Mouse (Mus musculus) liver, adult 10 weeks (tissue): ENCODE measurements around the gene Dhx32. TPM values are rescaled to one million over a fixed set of nuclear protein-coding genes. Genes with fewer than 3 reads are reported as not detected.

Experiments used
- polyA plus RNA-seq: library from polyadenylated mRNA; stranded (reverse); fragments of 350-450 nt; fragmentation: Illumina TruSeq; extraction: RNeasy Lipid Tissue Mini Kit (QIAGEN cat#74804); gene quantifications from one replicate; pipeline ENCODE4 v1.2.3, GENCODE M21; 2014; ENCODE audit warnings: low read depth, low replicate concordance

The Dhx32 gene
- 8.8 TPM for polyA plus RNA-seq

GRCm38 (mm10) chr7:133782717-133783435 is at the start of gene Dhx32:
Gene Dhx32 (minus strand): TSS chr7:133782726.

GRCm38 (mm10) chr7:133776626-133776996 is 5.9 kb downstream of the Dhx32 start, which contains the start of gene Fank1:
Gene Fank1 (plus strand): TSS chr7:133776861.

GRCm38 (mm10) chr7:133679961-133680360 is 102.6 kb downstream of the Dhx32 start, which contains the start of gene Mmp21:
Gene Mmp21 (minus strand): TSS chr7:133680061.

Other genes starting within 250 kb of the Dhx32 start
- not detected for gene Tex36, start 180.6 kb downstream of the Dhx32 start, polyA plus RNA-seq
- gene Edrf1, start 145.2 kb downstream of the Dhx32 start, polyA plus RNA-seq: 14.2 TPM
- gene Mmp21, start 102.7 kb downstream of the Dhx32 start, polyA plus RNA-seq: not detected
- gene Bccip, start 73.4 kb downstream of the Dhx32 start, polyA plus RNA-seq: 92.6 TPM
- gene Uros, start 72.7 kb downstream of the Dhx32 start, polyA plus RNA-seq: 23.2 TPM
- gene Fank1, start 5.9 kb downstream of the Dhx32 start, polyA plus RNA-seq: not detected